Mouse (Mus musculus) large intestine, adult 2 months (tissue): ENCODE results near the gene Dsp. TPM values are rescaled to one million over a fixed set of nuclear protein-coding genes. Genes with fewer than 3 reads are reported as not detected.

Experiments used
- DNase-seq: peaks from one replicate; pipeline ENCODE4 v3.0.0-alpha.2; 2012; ENCODE audit warnings: low read depth, low spot score
- WGBS: fragments of 180-500 bp; shearing (Covaris S2); methylation state at CpG from one replicate; pipeline ENCODE4 v1.1.7; 2018; 5-methylcytosine and 5-hydroxymethylcytosine counted together
- polyA plus RNA-seq: library from polyadenylated mRNA; depleted of rRNA; stranded (reverse); fragments of >200 nt; gene quantifications from 2 replicates; pipeline ENCODE4 v1.2.3, GENCODE M21; 2012; rRNA removed

Gene Dsp
- polyA plus RNA-seq = 26.1 and 47.3 TPM in 2 replicates

DNA sequence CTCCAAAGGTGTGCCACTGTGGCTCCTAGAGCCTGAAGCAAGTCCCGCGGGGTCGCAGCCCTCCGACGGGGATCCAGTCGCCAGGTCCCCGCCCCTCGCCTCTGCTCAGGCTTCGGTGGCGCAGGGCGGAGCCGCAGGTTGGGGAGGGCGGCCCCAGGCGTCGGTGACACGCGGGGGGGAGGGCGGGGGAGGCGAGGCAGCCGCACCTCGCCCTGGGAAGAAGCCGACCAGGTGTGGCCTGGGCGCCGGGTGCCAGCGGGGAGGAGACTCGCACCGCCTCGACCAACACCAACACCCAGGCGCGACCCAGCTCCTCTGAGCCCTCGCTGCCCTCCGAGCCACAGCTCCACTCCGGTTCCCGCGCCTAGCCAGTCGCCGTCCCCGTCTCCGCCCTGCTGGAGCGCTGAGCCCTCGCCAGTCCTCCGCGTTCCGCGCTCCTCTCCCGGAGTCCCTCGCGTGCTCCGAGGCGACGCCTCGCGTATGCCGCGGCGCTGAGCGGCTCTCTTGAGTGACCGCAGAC lies at the start of gene Dsp:
Dsp (plus strand) TSS at position 226 of the 520 bp plus-strand sequence.
- WGBS = 1% methylated on average over 58 of the region's 58 CpGs
- no peak for DNase-seq

DNA sequence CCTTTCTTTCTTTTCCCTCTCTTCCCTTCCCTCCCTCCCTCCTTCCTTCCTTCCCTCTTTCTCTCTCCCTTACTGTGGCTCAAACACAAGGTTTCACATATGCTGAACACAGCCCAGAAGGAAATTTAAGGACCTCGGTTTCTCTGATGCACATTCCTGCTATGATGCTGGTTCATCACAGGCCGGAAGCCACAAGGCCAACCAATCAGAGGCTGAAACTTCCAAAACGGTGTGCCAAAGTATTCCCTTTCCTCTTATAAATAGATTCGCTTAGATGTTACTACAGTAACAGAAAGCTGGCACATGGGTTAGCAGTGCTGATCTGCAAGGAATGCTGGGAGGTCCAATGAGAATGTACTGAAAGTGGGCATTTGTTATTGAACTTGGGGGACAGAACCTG lies 47.7 kb upstream of the Dsp start:
- 82% methylated on average over 4 of the region's 4 CpGs for WGBS
- no peak for DNase-seq

DNA sequence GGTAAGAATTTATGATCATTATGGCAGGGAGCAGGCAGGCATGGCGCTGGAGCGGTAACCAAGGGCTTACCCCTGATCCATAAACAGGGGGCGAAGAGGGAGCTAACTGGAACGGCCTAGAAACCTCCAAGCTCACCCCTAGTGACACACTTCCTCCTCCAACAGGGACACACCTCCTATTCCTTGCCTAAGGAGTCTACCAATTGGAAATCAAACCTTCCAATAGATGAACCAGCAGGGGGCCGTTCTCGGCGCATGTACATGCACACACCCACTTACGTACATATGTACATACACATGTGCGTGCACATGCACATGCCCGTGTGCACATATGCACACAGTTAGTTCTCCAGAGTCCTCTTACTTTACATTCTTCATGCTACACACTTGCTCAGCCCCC lies 46.6 kb upstream of the Dsp start:
- WGBS = 79% methylated on average over 10 of the region's 10 CpGs

DNA sequence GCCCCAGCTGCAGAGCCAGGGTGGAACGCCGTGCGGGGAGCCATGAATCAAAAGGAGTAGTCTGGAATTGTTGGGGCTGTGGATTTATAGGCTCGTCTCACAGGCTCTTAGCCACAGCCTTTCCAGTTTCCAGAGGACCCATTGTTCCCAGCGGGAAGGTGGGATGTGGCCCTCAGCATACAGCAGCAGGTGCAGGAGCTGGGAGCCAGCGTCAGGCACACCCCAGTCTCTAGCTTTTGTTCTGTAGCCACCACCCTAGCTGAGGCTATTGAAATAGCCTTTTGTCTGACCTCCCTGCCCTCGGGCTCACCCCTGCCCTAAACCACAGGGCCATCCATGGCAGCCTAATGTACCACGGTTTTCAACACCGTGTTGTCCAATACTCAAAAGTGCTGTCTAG lies 42.0 kb upstream of the Dsp start:
- no peak for DNase-seq
- 71% methylated on average over 9 of the region's 9 CpGs for WGBS

More for the DNA sequence above, 46.6 kb upstream of the Dsp start:
- DNase-seq = no peak

DNA sequence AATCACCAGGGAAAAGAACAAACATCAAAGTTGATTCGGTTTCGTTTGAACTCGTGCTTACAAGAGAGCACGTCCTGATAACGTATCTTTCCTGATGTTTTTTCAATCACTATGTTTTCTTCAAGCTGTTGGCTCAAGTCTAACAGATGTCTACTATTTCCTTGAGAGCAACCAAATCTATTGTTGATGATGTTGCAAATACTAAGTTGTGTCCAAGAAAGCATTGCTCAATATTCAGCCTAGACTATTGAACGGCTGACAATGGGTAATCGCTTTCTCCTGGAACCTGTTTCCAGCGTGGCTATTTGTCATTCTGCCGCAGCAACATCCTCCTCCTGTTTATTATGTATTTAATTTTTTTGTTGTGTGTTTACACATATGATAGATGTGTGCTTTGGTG lies 28.8 kb upstream of the Dsp start:
- DNase-seq = no peak
- 79% methylated on average over 9 of the region's 9 CpGs for WGBS

DNA sequence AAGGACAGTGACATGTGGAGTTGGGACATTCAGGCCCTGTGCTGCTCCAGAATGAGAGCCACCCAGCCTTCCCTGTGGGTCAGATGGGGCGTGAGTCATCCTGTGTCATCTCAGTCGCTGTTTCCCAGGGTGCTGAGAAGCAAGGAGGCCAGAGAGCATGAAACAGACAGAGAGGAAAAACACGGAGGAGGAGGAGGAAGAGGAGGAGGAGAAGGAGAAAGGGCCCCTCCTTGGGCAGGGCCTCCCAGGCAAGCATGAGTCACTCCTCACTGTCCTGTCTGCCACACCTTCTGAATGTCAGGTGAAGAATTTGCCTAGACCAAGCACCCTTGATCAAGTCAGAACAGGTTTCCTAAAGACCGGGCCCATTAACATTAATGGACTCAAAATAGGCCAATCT lies 27.4 kb upstream of the Dsp start:
- peak; percentile 61 for DNase-seq
- WGBS = 35% methylated on average over 4 of the region's 4 CpGs

DNA sequence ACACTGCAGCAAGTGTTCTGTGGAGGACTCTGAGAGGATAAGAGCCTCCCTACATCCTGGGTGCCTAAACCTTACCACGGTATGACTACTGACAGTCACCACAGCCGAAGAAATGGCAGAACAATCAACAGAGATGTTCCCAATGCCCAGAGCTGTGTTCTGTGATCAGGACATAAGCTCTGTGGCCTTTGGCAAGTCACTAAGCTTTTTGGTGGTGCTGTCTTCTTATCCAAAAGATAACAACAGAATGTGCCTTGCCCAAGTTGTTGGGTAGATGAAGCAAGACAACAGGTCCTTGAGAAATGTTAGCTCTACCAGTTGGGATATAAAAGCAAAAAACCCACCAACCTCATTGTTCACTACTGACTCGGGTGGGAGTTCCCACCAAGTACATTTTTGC lies 23.4 kb upstream of the Dsp start:
- WGBS = 89% methylated on average over 3 of the region's 3 CpGs
- no peak for DNase-seq

DNA sequence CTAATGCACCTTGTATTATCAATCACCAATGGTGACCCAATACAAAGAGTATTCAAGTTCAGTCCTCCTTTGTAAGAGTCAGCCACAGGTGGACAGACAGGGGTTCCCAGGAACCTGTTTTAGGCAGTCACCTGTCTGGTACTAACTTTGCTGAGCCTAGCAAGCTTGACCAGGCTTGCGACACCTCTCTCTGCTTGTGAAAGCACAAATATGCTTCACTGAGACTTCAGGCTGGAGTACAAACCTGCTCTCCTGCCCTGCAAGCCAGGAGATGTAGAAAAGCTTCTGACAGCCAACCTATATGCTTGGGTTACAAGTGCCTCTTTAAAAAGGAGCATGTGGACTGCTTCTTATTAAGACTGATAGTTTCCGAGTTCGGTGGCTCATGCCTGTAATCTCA lies 22.8 kb upstream of the Dsp start:
- no peak for DNase-seq
- WGBS = 82% methylated on average over 3 of the region's 3 CpGs

DNA sequence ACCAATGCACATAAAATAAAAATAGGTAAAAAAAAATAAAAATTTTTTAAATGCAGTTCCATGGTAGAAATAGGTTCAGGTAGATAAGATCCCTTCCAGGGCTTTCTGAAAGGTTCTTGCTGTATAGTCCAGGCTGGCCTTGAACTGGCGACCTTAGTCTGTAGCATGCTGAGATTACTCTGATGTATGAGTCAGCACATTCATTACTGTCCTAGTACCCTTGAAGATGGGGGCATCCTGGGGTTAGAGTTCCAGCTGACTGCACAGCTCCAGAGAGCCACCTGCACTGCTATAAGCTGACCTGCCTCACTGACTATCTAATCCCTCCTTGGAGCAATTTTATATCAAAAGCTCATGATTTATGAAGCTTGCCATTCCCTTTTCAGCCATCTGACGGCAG lies 21.6 kb upstream of the Dsp start:
- WGBS = 91% methylated on average over 2 of the region's 2 CpGs
- no peak for DNase-seq

DNA sequence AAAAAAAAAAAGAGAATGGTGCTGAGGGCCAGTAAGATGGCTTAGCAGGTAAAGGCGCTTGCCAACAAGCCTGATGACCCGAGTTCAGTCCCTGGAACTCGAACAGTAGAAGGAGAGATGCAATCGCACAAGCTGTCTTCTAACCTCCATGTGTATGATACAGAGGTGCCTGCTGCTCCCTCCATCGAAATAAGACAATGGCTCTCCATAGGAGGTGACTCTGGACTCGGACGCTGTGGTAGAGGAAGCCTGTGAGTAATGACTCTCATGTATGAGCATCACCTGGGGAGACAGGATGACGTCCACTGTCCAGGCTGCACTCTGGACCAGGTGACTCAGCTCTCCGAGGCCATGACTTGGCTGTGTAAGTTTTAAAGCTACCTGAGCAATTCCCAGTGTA lies 21.0 kb upstream of the Dsp start:
- no peak for DNase-seq
- WGBS = 90% methylated on average over 9 of the region's 9 CpGs

DNA sequence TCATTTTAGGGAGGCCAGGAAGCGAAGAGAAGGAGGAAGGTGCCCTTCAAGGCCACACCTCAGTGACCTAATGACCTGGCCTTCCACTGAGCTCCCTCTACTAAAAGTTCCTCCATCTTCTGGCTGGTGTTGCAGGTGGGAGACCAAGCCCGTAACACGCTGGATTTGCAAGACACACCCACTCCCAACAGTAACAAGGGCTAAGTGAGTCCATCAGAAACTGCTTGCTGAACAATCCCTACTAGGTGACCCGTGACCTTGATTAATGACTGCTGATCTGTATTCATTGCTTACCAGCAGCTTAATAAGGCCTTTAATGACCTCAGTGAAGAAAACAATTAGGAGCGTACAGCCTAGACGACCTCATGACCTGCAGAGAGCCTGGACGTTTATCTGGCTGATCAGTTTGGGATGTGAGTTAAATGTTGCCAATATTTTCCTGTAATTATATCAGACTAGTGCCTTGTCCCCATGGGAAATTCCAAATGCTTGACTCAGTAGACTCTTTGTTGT lies 18.0 kb upstream of the Dsp start:
- no peak for DNase-seq
- 73% methylated on average over 7 of the region's 7 CpGs for WGBS

DNA sequence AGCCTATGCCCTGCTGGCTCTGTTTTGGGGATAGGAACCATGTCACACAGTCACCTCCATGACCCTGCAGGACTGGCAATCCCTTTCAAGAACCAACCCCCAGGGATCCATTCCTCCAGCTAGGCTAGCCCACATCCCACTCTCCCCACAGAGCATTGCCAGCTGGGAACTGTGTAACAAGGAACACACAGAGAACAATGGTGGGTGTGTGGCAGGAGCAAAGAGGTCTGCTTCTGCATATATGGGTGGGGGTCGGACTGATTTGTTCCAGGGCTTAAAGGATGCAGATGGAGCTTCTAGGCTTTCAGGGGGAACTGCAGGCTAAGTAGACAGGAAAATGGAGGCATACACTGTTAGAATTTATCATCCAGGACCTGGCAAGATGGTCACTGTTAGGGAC lies 10.6 kb upstream of the Dsp start:
- no peak for DNase-seq
- WGBS = 56% methylated on average over 1 of the region's 1 CpGs

DNA sequence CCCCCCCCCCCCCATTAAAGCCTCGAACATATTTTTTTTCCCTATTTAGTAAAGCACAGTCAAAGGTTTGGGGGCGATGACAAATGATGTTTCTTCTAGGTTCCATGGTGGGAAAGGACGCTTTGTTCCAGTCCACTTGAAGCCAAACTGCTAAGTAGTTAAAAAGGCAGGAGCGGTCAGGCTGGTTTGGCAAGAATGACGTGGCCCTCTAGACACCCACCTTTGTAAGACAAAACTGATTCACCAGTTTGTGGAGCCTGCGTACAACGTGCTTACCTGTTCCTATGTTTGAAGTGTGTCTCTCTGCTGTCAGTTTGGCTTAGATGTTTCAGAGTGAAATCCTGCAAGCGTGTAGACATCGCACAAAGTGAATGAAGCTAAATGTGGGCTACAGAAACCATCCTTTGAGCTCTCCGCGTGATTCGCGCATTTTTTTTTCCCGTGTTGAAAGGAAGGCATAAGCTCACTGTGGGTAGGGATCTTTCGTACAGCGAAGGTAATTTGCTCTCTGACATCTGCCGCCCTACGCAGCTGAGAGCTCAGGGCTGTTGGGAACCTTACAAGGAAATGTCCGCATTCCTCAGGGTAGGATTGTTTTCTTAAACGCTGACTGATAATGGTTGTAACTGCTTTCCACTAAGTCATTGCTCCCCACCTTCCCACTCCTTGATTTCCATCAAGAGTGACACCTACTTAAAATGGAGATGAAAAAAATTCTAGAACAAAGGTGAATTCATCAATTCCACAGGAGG lies 6.0 kb upstream of the Dsp start:
- no peak for DNase-seq
- 9% methylated on average over 20 of the region's 20 CpGs for WGBS

DNA sequence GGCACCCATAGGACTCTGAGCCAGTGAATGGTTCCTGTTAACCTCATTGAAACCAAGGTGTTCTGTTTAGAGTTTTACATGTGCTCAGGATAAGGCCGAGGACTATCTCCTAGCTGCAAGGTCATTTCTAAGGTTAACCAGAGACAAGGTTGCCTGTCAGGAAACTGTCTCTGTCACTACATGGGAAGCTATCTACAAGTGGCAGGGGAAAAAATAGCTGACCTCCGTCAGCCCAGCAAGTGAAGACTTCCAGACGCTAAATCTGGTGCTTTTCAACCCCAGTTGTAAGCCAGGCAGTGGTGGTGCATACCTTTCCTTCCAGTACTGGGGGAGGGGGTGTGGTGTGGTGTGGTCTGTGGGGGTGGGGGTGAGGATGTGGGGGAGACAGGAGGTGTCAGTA lies 2.7 kb upstream of the Dsp start:
- WGBS = 83% methylated on average over 3 of the region's 3 CpGs
- no peak for DNase-seq

DNA sequence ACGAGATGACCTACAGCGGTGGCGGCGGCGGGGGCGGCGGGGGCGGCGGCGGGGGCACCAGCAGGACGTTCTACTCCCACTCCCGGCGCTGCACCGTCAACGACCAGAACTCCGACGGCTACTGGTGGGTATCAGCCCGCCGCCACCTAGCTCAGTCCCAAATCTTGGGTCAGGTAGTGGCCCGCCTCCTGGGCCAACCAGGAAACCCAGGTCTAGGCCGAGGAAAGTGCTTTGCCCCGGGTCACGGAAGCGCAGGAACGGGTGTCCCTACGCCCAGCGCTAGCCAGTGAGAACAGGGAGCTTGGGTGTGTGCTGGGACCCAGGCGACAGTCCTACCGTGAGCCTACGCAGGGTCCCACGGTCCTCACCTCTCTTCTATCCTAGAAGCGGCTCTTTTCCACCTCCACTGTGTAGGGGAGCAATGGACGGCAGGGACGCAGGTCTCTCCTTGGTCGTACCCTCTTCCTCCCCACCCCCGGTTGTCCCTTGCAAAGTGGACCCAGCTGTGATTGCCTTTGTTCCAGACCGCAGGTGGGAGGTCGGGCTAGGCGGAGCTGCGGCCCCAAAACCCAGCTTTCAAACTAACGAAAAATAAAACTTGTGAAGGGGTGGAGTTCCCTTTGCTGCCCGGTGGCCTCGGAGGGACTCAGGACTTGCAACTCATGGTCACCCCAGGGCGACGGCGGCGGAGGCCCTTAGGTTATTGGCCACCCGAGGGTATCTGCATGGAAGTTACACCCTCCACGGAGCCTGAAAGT lies 756 bp downstream of the Dsp start:
- no peak for DNase-seq
- WGBS = 1% methylated on average over 49 of the region's 49 CpGs

DNA sequence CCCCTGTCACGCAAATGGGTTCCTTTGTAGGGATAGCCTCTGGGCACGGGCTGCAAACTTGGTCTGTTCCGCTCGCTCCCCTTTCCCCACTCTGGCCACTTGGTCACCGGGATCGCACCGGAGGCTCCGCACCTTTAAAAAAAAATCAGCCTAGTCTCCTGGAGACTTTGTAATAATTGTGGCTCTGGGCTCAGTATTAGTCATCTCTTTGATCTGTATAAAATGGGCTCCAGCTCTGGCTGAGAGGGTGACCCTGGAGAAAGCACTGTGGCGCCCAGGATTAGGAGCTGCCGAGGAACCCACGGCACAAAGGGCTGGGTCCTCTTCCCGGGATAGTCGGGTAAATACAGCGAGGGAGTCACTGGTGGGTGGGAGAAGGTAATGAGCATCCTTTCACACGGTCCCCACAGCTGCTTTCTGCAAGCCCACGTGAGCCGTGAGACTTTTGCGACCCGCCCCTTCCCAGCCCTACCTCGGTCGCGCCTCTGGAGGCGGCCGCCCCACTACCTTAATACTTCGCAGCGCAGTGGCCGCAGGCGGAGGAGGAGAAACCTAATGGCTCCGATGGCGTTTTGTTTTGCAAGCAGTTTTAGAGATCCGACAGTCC lies 1.4 kb downstream of the Dsp start:
- no peak for DNase-seq
- 3% methylated on average over 31 of the region's 31 CpGs for WGBS

DNA sequence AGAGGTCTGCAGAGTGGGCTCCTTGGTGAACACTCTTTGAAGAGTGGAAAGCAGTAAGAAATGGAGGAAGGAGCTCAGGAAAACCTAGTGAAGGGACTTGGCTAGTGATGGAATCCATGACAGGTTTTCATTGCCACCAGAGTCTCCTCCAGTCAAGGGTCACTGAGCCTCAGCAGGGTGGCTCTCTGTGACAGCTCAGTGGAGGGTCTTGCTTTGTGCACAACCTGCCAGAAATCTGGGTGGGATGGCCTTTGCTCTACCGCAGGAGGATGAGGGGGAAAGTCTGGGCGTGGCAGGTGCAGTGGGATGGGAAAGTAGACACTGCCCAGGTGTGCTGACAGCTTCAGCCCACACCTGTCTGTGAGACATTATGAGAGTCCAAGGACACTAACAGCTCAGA lies 4.4 kb downstream of the Dsp start:
- 22% methylated on average over 2 of the region's 2 CpGs for WGBS
- DNase-seq = no peak

DNA sequence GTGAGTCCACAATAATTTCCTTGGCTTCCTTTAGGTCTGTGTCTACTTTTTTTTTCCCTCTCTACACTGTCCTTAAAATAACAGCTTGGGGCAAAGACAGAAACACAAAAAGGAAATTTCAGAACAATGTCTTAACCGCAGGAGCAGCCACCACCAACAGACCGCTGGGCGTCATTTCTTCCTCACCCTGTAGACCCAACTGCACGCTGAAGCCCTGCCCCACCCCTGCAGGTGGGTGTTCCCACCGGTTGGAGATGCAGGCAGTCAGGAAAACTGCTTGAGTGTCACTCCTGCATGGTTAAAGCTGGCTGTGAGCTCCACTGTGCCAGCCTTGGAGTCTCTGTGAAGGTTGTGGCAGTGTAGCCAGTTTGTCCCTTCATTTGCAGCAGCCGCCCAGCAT lies 6.5 kb downstream of the Dsp start:
- 28% methylated on average over 6 of the region's 6 CpGs for WGBS
- DNase-seq = no peak

DNA sequence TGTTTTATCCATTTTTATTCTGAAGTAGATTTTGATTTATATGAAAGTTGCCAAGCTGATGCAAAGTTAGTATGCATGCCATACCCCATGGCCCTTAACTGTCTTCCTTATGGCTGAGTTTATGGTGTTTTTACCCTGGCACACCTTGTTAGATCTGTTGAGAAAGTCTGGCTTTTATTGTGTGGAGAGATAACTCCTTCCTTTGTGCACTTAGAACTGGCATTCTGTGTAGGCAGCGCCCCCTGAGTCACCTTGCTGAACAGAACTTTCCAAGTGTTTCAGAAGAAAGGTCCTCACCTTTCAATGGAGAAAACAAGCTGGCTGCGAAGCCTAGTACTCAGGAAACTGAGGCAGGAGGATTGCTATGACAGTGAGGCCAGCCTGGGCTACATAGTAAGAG lies 10.9 kb downstream of the Dsp start:
- DNase-seq = no peak
- 51% methylated on average over 2 of the region's 2 CpGs for whole genome bisulfite sequencing

DNA sequence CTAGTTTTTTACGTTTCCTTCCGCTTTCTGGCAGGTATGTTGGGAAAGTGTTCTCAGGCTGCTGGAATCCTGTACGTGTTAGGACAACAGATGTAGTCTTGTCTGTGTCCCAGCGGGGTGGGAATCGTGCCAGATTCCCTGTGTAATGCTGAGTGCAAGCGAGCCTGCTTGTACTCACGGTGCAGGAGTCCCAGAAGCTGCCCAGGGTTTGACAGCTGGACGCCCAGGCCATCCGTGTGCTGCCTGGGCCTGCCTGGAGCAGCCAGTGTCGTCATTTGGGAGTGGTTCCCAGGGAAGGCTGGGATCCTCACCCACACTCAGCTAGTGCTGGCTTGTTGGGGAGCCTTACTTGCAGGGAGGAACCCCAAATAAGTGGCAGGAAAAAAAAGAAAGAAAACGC lies 11.6 kb downstream of the Dsp start:
- DNase-seq = no peak
- 11% methylated on average over 11 of the region's 11 CpGs for WGBS

DNA sequence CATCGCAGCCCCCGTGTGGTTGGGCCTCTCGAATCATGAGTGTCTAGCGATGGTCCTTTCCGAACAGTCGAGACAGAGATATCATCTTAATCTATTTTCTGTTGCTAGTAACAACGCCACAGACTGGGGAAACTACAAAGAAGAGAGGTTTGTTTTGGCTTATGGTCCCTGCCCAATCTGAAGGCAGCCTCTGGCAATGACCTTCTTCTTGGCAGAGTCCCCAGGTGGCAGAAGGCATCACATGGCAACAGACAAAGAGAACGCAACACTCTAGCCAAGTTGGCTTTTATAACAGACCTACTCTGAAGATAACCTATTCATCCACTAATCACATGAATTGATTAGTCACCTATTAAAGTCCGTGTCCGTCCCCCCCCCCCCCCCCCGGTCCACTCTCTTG lies 13.8 kb downstream of the Dsp start:
- no peak for DNase-seq
- 60% methylated on average over 11 of the region's 11 CpGs for WGBS
